Mouse (Mus musculus) stomach, postnatal 0 days (tissue): ENCODE data around the gene Hjurp. TPM values are rescaled to one million over a fixed set of nuclear protein-coding genes. Genes with fewer than 3 reads are reported as not detected.

Experiments used
- ATAC-seq: fragments of 200-750 bp; cut with Nextera tagmentation; 2 replicates; pipeline ENCODE4 v1.8.0; 2017; ENCODE audit not compliant: low FRiP score, low TSS enrichment
- DNase-seq: peaks from one replicate; pipeline ENCODE4 v3.0.0-alpha.2; 2016; ENCODE audit warnings: low spot score
- H3K27ac ChIP-seq: fragments of 300-500 bp; sonication (generic); replicated peaks from 2 replicates; pipeline ENCODE4 v1.5.1; 2014; ENCODE audit warnings: mild to moderate bottlenecking, control low read depth
- H3K27me3 ChIP-seq: fragments of 300-500 bp; sonication (generic); 2 replicates; pipeline ENCODE4 v1.6.1; 2014; ENCODE audit warnings: low read length; ENCODE audit not compliant: control insufficient read depth, insufficient read depth
- H3K36me3 ChIP-seq: fragments of 300-500 bp; sonication (generic); 2 replicates; pipeline ENCODE4 v1.6.1; 2014; ENCODE audit warnings: low read length, mixed read lengths; ENCODE audit not compliant: control insufficient read depth, insufficient read depth
- H3K4me1 ChIP-seq: fragments of 300-500 bp; sonication (generic); replicated peaks from 2 replicates; pipeline ENCODE4 v1.6.1; 2014; ENCODE audit warnings: antibody characterized with exemption; ENCODE audit not compliant: control insufficient read depth, insufficient read depth
- H3K4me2 ChIP-seq: fragments of 300-500 bp; sonication (generic); replicated peaks from 2 replicates; pipeline ENCODE4 v1.6.1; 2014; ENCODE audit warnings: low read depth, mild to moderate bottlenecking, control low read depth, moderate library complexity
- H3K4me3 ChIP-seq: fragments of 300-500 bp; sonication (generic); 2 replicates; pipeline ENCODE4 v1.5.1; 2014; ENCODE audit warnings: low read depth, low read length, control low read depth
- H3K9ac ChIP-seq: fragments of 300-500 bp; sonication (generic); 2 replicates; pipeline ENCODE4 v1.6.1; 2014; ENCODE audit warnings: mild to moderate bottlenecking, low read length, control low read depth, mixed read lengths
- H3K9me3 ChIP-seq: fragments of 300-500 bp; sonication (generic); 2 replicates; pipeline ENCODE4 v1.6.1; 2016; ENCODE audit warnings: low read length; ENCODE audit not compliant: control insufficient read depth
- CTCF ChIP-seq: IDR thresholded peaks from 2 replicates; pipeline ENCODE4 v1.5.1; 2016; ENCODE audit warnings: antibody characterized with exemption, low read depth, mild to moderate bottlenecking, moderate library complexity
- EP300 ChIP-seq: optimal IDR thresholded peaks from 2 replicates; pipeline ENCODE3; 2016; ENCODE audit warnings: antibody characterized with exemption
- WGBS: fragments of 180-500 bp; shearing (Covaris S2); extraction: QIAGEN DNeasy Blood & Tissue Kit; methylation state at CpG from one replicate; pipeline ENCODE4 v1.1.7; 2014; 5-methylcytosine and 5-hydroxymethylcytosine counted together
- polyA plus RNA-seq: library from polyadenylated mRNA; unstranded; fragments of >200 nt; fragmentation: Nextera tagmentation; extraction: Ambion mirVana; gene quantifications from 2 replicates; pipeline ENCODE4 v1.2.1, GENCODE M21; 2015

Gene Hjurp
- polyA plus RNA-seq, 1 experiment from 2014 or later, result 34.1 TPM

- ATAC-seq (no peak), DNase-seq (peak; percentile 22)
- H3K4me1 ChIP-seq, result no peaks in the 10 kb centered on the region
- TF ChIP-seq CTCF (no peak), EP300 (no peak)
- H3K36me3 ChIP-seq, result no peaks in the 10 kb centered on the region
- H3K9ac ChIP-seq, result no peak overlapping the region
- H3K4me3 ChIP-seq, result no peak overlapping the region
- H3K27me3 ChIP-seq, result no peaks in the 10 kb centered on the region
- H3K9me3 ChIP-seq, result peaks cover 13% of the 10 kb centered on the region
- no peak overlapping the region for H3K4me2 ChIP-seq
- no peak overlapping the region for H3K27ac ChIP-seq
Measured at GRCm38 (mm10) chr1:88220336-88220735, 57.1 kb downstream of the Hjurp start.

- no peak overlapping the region for H3K9ac ChIP-seq
- TF ChIP-seq CTCF, result no peak
- TF ChIP-seq EP300, result no peak
- ATAC-seq, result no peak
- no peak overlapping the region for H3K27ac ChIP-seq
- H3K27me3 ChIP-seq, result no peaks in the 10 kb centered on the region
- no peak overlapping the region for H3K4me2 ChIP-seq
- DNase-seq, result no peak
- no peaks in the 10 kb centered on the region for H3K4me1 ChIP-seq
- 11% methylated on average over 1 of the region's 1 CpGs for WGBS
- H3K9me3 ChIP-seq, result peaks cover 18% of the 10 kb centered on the region
- no peaks in the 10 kb centered on the region for H3K36me3 ChIP-seq
- no peak overlapping the region for H3K4me3 ChIP-seq
Measured at GRCm38 (mm10) chr1:88219054-88219453, 58.4 kb downstream of the Hjurp start.

- no peak for ATAC-seq
- no peak for DNase-seq
- TF ChIP-seq CTCF (no peak), EP300 (no peak)
- no peak overlapping the region for H3K27ac ChIP-seq
- WGBS, result 51% methylated on average over 4 of the region's 4 CpGs
- H3K36me3 ChIP-seq, result no peaks in the 10 kb centered on the region
- peaks cover 22% of the 10 kb centered on the region for H3K9me3 ChIP-seq
- H3K4me1 ChIP-seq, result no peaks in the 10 kb centered on the region
- H3K9ac ChIP-seq, result no peak overlapping the region
- H3K27me3 ChIP-seq, result no peaks in the 10 kb centered on the region
- no peak overlapping the region for H3K4me2 ChIP-seq
- H3K4me3 ChIP-seq, result no peak overlapping the region
Measured at GRCm38 (mm10) chr1:88218591-88218990, 58.8 kb downstream of the Hjurp start.

GRCm38 (mm10) chr1:88218051-88218450, 59.4 kb downstream of the Hjurp start:
- WGBS, result 73% methylated on average over 9 of the region's 9 CpGs
- Histone ChIP-seq H3K9ac (no peak overlapping the region), H3K36me3 (no peaks in the 10 kb centered on the region), H3K4me3 (no peak overlapping the region), H3K9me3 (peaks cover 22% of the 10 kb centered on the region), H3K4me2 (no peak overlapping the region), H3K4me1 (no peaks in the 10 kb centered on the region), H3K27ac (no peak overlapping the region), H3K27me3 (no peaks in the 10 kb centered on the region)
- ATAC-seq (no peak), DNase-seq (peak; percentile 43)
- TF ChIP-seq EP300 (no peak), CTCF (no peak)

GRCm38 (mm10) chr1:88217576-88217975, 59.9 kb downstream of the Hjurp start:
- H3K27me3 ChIP-seq, result no peaks in the 10 kb centered on the region
- DNase-seq, result no peak
- no peak overlapping the region for H3K27ac ChIP-seq
- H3K4me2 ChIP-seq, result no peak overlapping the region
- 37% methylated on average over 3 of the region's 3 CpGs for WGBS
- H3K9ac ChIP-seq, result no peak overlapping the region
- no peak for ATAC-seq
- H3K9me3 ChIP-seq, result peaks cover 22% of the 10 kb centered on the region
- no peak for TF ChIP-seq CTCF
- no peak for TF ChIP-seq EP300
- H3K4me1 ChIP-seq, result no peaks in the 10 kb centered on the region
- no peak overlapping the region for H3K4me3 ChIP-seq
- no peaks in the 10 kb centered on the region for H3K36me3 ChIP-seq

DNA sequence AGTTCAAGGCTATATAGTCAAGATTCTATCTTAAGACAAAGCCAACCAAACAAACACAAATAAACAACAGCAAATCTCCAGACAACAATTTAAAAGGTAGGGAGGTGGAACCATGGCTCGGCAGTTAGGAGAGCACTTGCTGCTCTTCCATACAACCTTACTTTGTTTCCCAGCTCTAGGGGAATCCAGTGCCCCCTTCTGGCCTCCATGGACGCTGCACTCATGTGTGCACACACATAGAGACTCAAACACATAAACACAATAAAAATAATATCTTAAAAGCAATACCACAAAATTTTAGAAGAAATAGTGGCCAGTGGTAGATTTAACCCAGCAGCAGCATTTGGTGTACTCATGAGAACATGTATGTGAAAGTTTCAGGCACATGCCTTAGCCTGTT, 60.3 kb downstream of the Hjurp start:
- Histone ChIP-seq H3K4me2 (no peak overlapping the region), H3K36me3 (no peaks in the 10 kb centered on the region), H3K9ac (no peak overlapping the region), H3K9me3 (peaks cover 22% of the 10 kb centered on the region), H3K27ac (no peak overlapping the region), H3K4me3 (no peak overlapping the region), H3K27me3 (no peaks in the 10 kb centered on the region), H3K4me1 (no peaks in the 10 kb centered on the region)
- DNase-seq, result no peak
- ATAC-seq, result no peak
- TF ChIP-seq EP300 (no peak), CTCF (peak; percentile 26; the same call in 1 of the 2 replicates)
- 55% methylated on average over 2 of the region's 2 CpGs for WGBS
